Mouse (Mus musculus) heart, embryonic 12.5 days (tissue): Measurements from ENCODE around the gene Scn1a. TPM values are rescaled to one million over a fixed set of nuclear protein-coding genes. Genes with fewer than 3 reads are reported as not detected.

Experiments used
- ATAC-seq: fragments of 200-750 bp; cut with Nextera tagmentation; 2 replicates; pipeline ENCODE4 v1.8.0; 2017; ENCODE audit warnings: moderate TSS enrichment, moderate library complexity; ENCODE audit not compliant: insufficient number of reproducible peaks, low FRiP score
- H3K27ac ChIP-seq: fragments of 300-500 bp; sonication (generic); 2 replicates; pipeline ENCODE4 v1.5.1; 2016; ENCODE audit warnings: mild to moderate bottlenecking, moderate library complexity; ENCODE audit not compliant: poor library complexity, severe bottlenecking
- H3K27me3 ChIP-seq: fragments of 300-500 bp; sonication (generic); replicated peaks from 2 replicates; pipeline ENCODE4 v1.6.1; 2016; ENCODE audit warnings: mild to moderate bottlenecking, moderate library complexity
- H3K36me3 ChIP-seq: fragments of 300-500 bp; sonication (generic); 2 replicates; pipeline ENCODE4 v1.6.1; 2016; ENCODE audit warnings: mild to moderate bottlenecking, moderate library complexity
- H3K4me1 ChIP-seq: fragments of 300-500 bp; sonication (generic); replicated peaks from 2 replicates; pipeline ENCODE4 v1.6.1; 2016; ENCODE audit warnings: mild to moderate bottlenecking
- H3K4me2 ChIP-seq: fragments of 300-500 bp; sonication (generic); 2 replicates; pipeline ENCODE4 v1.6.1; 2016; ENCODE audit warnings: mild to moderate bottlenecking, moderate library complexity
- H3K4me3 ChIP-seq: fragments of 300-500 bp; sonication (generic); 2 replicates; pipeline ENCODE4 v1.5.1; 2016; ENCODE audit warnings: mild to moderate bottlenecking
- H3K9ac ChIP-seq: fragments of 300-500 bp; sonication (generic); 2 replicates; pipeline ENCODE4 v1.6.1; 2016; ENCODE audit warnings: mild to moderate bottlenecking, moderate library complexity
- H3K9me3 ChIP-seq: fragments of 300-500 bp; sonication (generic); replicated peaks from 2 replicates; pipeline ENCODE4 v1.6.1; 2016; ENCODE audit warnings: mild to moderate bottlenecking, moderate library complexity
- WGBS: fragments of 180-500 bp; shearing (Covaris S2); methylation state at CpG from one replicate; pipeline ENCODE4 v1.1.7; 2016; 5-methylcytosine and 5-hydroxymethylcytosine counted together
- polyA plus RNA-seq: library from polyadenylated mRNA; unstranded; fragments of >200 nt; fragmentation: Nextera tagmentation; extraction: Ambion mirVana; gene quantifications from 2 replicates; pipeline ENCODE4 v1.2.1, GENCODE M21; 2016

The Scn1a gene
- 0.08 TPM in 1 of 2 replicates, not detected in the other for polyA plus RNA-seq

- WGBS, result 10% methylated on average over 7 of the region's 7 CpGs
- Histone ChIP-seq H3K4me1 (no peaks in the 10 kb centered on the region; the same call in 1 of the 2 replicates), H3K27ac (no peak within 1 kb of the TSS), H3K9me3 (no peaks in the 10 kb centered on the region), H3K36me3 (no peaks in the 10 kb centered on the region), H3K4me2 (peak within 1 kb of the TSS; percentile 65), H3K4me3 (peak within 1 kb of the TSS; percentile 28), H3K27me3 (no peaks in the 10 kb centered on the region), H3K9ac (no peak within 1 kb of the TSS)
- no peak for ATAC-seq
These were observed at the start of gene Scn1a for GRCm38 (mm10) chr2:66440711-66441110. TSS of gene Scn1a (minus strand) at chr2:66440840.

DNA sequence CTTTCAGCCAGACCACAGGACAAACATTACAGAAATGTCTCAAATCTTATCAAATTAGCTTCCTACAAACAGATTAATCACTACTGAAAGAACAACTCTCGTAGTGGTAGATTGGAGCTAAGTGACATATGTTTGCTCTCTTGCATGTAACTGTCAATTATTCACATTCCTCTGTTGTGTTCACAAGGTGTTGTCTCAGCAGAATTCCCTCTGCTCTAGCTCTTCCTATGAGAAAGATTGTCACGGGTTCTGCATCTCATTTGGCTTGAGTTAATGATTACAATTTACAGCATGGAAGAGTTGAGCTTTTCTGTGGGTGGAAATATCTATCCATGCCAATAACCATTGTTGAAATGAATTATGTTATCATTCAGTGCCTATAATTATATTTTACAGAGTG, 37.8 kb upstream of the Scn1a start:
- WGBS, result 46% methylated on average over 2 of the region's 2 CpGs
- Histone ChIP-seq H3K9ac (no peak overlapping the region), H3K4me1 (no peaks in the 10 kb centered on the region), H3K27me3 (no peaks in the 10 kb centered on the region), H3K4me3 (no peak overlapping the region), H3K9me3 (no peaks in the 10 kb centered on the region), H3K27ac (no peak overlapping the region), H3K4me2 (no peak overlapping the region), H3K36me3 (no peaks in the 10 kb centered on the region)
- ATAC-seq, result no peak

GRCm38 (mm10) chr2:66473181-66473822, 32.7 kb upstream of the Scn1a start:
- 48% methylated on average over 3 of the region's 3 CpGs for WGBS
- Histone ChIP-seq H3K4me3 (no peak overlapping the region), H3K4me1 (no peaks in the 10 kb centered on the region), H3K36me3 (no peaks in the 10 kb centered on the region), H3K27me3 (no peaks in the 10 kb centered on the region), H3K27ac (no peak overlapping the region), H3K9me3 (no peaks in the 10 kb centered on the region), H3K4me2 (no peak overlapping the region), H3K9ac (no peak overlapping the region)
- ATAC-seq, result no peak

DNA sequence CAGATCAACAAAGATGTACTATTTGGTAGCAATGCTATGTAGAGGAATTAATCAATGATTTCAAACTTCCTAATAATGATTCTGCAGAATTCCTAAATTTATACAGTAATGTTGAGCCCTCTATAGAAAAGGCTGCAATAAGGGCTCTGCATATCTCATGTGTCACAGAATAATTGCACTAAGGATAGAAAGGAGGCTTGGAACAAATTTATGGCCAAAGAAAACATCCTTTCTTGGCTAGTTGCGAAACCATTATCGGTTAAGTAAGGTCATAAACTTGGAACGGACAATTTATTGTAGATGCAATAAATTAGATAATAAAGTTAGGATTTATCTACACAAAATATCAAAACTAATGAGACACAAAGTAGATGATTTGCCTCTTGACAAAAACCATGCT, 24.8 kb upstream of the Scn1a start:
- no peak overlapping the region for H3K4me3 ChIP-seq
- H3K4me1 ChIP-seq, result no peaks in the 10 kb centered on the region
- WGBS, result 79% methylated on average over 3 of the region's 3 CpGs
- ATAC-seq, result no peak
- no peak overlapping the region for H3K4me2 ChIP-seq
- no peaks in the 10 kb centered on the region for H3K36me3 ChIP-seq
- H3K9me3 ChIP-seq, result no peaks in the 10 kb centered on the region
- no peaks in the 10 kb centered on the region for H3K27me3 ChIP-seq
- no peak overlapping the region for H3K9ac ChIP-seq
- no peak overlapping the region for H3K27ac ChIP-seq

DNA sequence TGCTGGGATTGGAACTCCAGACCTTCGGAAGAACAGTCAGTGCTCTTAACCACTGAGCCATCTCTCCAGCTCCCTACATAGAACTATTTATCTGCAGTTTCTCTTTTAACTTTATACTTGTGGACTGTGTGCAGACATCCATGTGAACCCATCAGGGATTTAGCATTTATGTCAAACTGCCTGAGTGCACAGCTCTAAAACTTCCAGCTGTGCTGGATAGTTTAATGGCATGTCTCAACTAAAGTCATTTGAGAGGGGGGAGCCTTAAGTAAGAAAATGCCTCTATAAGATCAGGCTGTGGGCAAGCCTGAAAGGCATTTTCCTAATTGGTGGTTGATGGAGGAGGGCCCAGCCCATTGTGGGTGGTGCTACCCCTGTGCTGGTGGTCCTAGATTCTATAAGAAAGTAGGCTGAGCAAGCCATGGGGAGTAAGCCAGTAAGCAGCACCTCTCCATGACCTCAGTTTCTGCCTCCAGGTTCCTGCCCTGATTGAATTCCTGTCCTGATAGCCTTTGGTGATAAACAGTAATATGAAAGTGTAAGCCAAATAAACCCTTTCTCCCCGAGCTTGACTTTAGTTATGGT, 24.3 kb upstream of the Scn1a start:
- no peak for ATAC-seq
- H3K27me3 ChIP-seq, result no peaks in the 10 kb centered on the region
- H3K4me2 ChIP-seq, result no peak overlapping the region
- no peaks in the 10 kb centered on the region for H3K9me3 ChIP-seq
- no peaks in the 10 kb centered on the region for H3K4me1 ChIP-seq
- no peak overlapping the region for H3K9ac ChIP-seq
- no peak overlapping the region for H3K27ac ChIP-seq
- no peak overlapping the region for H3K4me3 ChIP-seq
- H3K36me3 ChIP-seq, result no peaks in the 10 kb centered on the region
- 78% methylated on average over 2 of the region's 2 CpGs for WGBS

DNA sequence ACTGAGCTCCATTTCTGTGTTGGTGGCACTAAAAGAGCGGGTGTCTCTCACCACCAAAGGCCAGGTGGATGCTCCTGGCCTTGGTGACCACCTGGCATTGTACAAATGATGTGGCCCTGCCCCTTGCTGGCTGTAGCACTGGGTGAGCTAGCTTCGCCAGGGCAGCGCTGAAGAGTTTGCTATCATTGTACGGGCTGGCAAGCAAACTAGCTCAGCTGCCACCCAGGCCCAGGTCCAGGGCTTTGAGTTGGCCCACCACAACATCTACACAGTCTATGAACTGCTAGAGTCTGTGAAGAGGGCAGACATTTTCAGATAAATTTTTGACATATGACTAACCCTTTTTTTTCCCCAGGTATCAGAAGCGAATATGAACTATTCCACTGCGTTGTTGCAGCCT, 23.3 kb upstream of the Scn1a start:
- no peaks in the 10 kb centered on the region for H3K9me3 ChIP-seq
- 76% methylated on average over 6 of the region's 6 CpGs for WGBS
- H3K27ac ChIP-seq, result no peak overlapping the region
- H3K4me1 ChIP-seq, result no peaks in the 10 kb centered on the region
- no peak for ATAC-seq
- H3K27me3 ChIP-seq, result no peaks in the 10 kb centered on the region
- no peak overlapping the region for H3K4me2 ChIP-seq
- H3K36me3 ChIP-seq, result no peaks in the 10 kb centered on the region
- no peak overlapping the region for H3K9ac ChIP-seq
- H3K4me3 ChIP-seq, result no peak overlapping the region

- no peak for ATAC-seq
- 85% methylated on average over 1 of the region's 1 CpGs for WGBS
- no peak overlapping the region for H3K9ac ChIP-seq
- H3K9me3 ChIP-seq, result no peaks in the 10 kb centered on the region
- H3K4me2 ChIP-seq, result no peak overlapping the region
- H3K4me3 ChIP-seq, result no peak overlapping the region
- H3K36me3 ChIP-seq, result no peaks in the 10 kb centered on the region
- no peaks in the 10 kb centered on the region for H3K27me3 ChIP-seq
- no peak overlapping the region for H3K27ac ChIP-seq
- no peaks in the 10 kb centered on the region for H3K4me1 ChIP-seq
These were observed 21.8 kb upstream of the Scn1a start for GRCm38 (mm10) chr2:66462458-66462857.

GRCm38 (mm10) chr2:66439764-66440471, 722 bp downstream of the Scn1a start:
- Histone ChIP-seq H3K4me3 (peak overlapping the region; percentile 28), H3K9ac (no peak overlapping the region), H3K4me2 (peak overlapping the region; percentile 65), H3K9me3 (no peaks in the 10 kb centered on the region), H3K27ac (no peak overlapping the region), H3K27me3 (no peaks in the 10 kb centered on the region), H3K4me1 (no peaks in the 10 kb centered on the region; the same call in 1 of the 2 replicates), H3K36me3 (no peaks in the 10 kb centered on the region)
- WGBS, result 9% methylated on average over 21 of the region's 21 CpGs
- ATAC-seq, result no peak

DNA sequence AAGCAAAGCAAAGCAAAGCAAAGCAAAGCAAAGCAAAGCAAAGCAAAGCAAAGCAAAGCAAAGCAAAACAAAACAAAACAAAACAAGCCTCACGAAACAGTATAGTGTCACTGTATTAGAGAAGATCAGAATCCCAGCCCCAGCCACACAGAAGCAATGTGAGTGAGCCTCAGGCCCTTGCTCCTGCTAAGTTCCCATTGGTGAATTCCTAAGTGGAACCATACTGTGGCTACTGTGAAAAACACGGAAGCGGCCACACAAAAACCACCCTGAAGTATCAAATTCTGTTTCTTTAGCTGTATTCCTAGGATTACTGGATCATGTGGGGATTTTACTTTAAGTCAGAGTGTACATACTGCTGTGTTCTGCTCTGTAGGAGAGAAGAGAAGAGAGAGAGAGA, 4.4 kb downstream of the Scn1a start:
- Histone ChIP-seq H3K27ac (no peak overlapping the region), H3K4me1 (no peaks in the 10 kb centered on the region; the same call in 1 of the 2 replicates), H3K4me3 (no peak overlapping the region), H3K4me2 (no peak overlapping the region), H3K9me3 (no peaks in the 10 kb centered on the region), H3K36me3 (no peaks in the 10 kb centered on the region), H3K9ac (no peak overlapping the region), H3K27me3 (no peaks in the 10 kb centered on the region)
- no peak for ATAC-seq
- WGBS, result 63% methylated on average over 3 of the region's 3 CpGs

DNA sequence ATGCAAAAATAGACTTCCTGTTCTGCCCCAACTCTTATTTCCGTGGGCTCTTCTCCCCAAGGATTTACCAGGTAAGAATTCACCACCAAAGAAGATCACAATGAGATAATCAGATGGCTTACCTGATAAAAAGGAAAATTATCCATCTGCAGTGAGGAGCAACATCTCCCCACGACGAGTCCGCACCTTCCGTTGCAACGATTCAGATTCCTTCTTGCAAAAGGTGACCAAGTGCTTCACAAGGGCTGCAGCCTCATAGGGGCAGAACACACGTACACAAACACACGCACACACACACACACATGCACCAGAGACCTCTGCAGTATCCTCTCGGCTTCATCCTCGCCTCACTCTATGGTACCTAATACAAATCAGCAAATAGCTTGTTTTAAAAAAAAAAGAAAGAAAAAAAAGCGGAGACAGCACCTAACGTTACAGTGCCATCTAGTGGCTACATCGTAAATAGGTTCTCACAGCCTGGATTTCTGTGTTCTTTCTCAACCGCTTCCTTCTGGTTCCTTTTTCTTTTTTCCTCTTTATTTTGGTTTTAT, 30.8 kb downstream of the Scn1a start:
- no peak for ATAC-seq
- Histone ChIP-seq H3K27me3 (peaks cover 7% of the 10 kb centered on the region; the same call in 1 of the 2 replicates), H3K27ac (no peak overlapping the region), H3K9ac (peak overlapping the region; percentile 65), H3K4me1 (0 out of 2 replicates have a peak, but pooled peaks cover 3% of the 10 kb centered on the region), H3K4me2 (peak overlapping the region; percentile 96), H3K4me3 (peak overlapping the region; percentile 55), H3K9me3 (no peaks in the 10 kb centered on the region; the same call in 1 of the 2 replicates), H3K36me3 (no peaks in the 10 kb centered on the region)
- WGBS, result 1% methylated on average over 14 of the region's 14 CpGs
